Mouse (Mus musculus): Measurements from ENCODE around the gene Hnrnpl.

Hnrnpl gene

GRCm38 (mm10) chr7:28808221-28808941 is at the start of gene Hnrnpl:
Hnrnpl (plus strand) TSS chr7:28808541.
- in situ Hi-C loops (cut with MboI; ENCODE audit: low sequenced_read_pairs), result no loop called here

GRCm38 (mm10) chr7:28758623-28759022 is 49.7 kb upstream of the Hnrnpl start:
- in situ Hi-C loops (cut with MboI; ENCODE audit: low sequenced_read_pairs), result no loop called here

GRCm38 (mm10) chr7:28761907-28762306 is 46.4 kb upstream of the Hnrnpl start:
- in situ Hi-C loops (cut with MboI; ENCODE audit: low sequenced_read_pairs), result no loop called here

GRCm38 (mm10) chr7:28765211-28765610 is 43.1 kb upstream of the Hnrnpl start:
- in situ Hi-C loops (cut with MboI; ENCODE audit: low sequenced_read_pairs), result no loop called here

GRCm38 (mm10) chr7:28766173-28766879 is 42.0 kb upstream of the Hnrnpl start, which contains the start of gene Sirt2:
Sirt2 (plus strand) TSS chr7:28766735.
- in situ Hi-C loops (cut with MboI; ENCODE audit: low sequenced_read_pairs), result no loop called here

GRCm38 (mm10) chr7:28766910-28767309 is 41.4 kb upstream of the Hnrnpl start:
- in situ Hi-C loops (cut with MboI; ENCODE audit: low sequenced_read_pairs), result no loop called here

GRCm38 (mm10) chr7:28767462-28767965 is 40.8 kb upstream of the Hnrnpl start, which contains the start of gene Nfkbib:
Nfkbib (minus strand) TSS chr7:28767512.
- in situ Hi-C loops (cut with MboI; ENCODE audit: low sequenced_read_pairs), result no loop called here

- in situ Hi-C loops (cut with MboI; ENCODE audit: low sequenced_read_pairs), result no loop called here
Observed at GRCm38 (mm10) chr7:28769414-28769958, 38.9 kb upstream of the Hnrnpl start.

GRCm38 (mm10) chr7:28770309-28770708 is 38.0 kb upstream of the Hnrnpl start:
- in situ Hi-C loops (cut with MboI; ENCODE audit: low sequenced_read_pairs), result no loop called here

GRCm38 (mm10) chr7:28771867-28772266 is 36.5 kb upstream of the Hnrnpl start:
- in situ Hi-C loops (cut with MboI; ENCODE audit: low sequenced_read_pairs), result no loop called here

- in situ Hi-C loops (cut with MboI; ENCODE audit: low sequenced_read_pairs), result no loop called here
Observed at GRCm38 (mm10) chr7:28773163-28773562, 35.2 kb upstream of the Hnrnpl start.

- in situ Hi-C loops (cut with MboI; ENCODE audit: low sequenced_read_pairs), result no loop called here
Observed at GRCm38 (mm10) chr7:28774164-28774563, 34.2 kb upstream of the Hnrnpl start.

- in situ Hi-C loops (cut with MboI; ENCODE audit: low sequenced_read_pairs), result no loop called here
Observed at GRCm38 (mm10) chr7:28775129-28775528, 33.2 kb upstream of the Hnrnpl start.

GRCm38 (mm10) chr7:28778825-28779224 is 29.5 kb upstream of the Hnrnpl start:
- in situ Hi-C loops (cut with MboI; ENCODE audit: low sequenced_read_pairs), result no loop called here

GRCm38 (mm10) chr7:28780067-28780658 is 28.2 kb upstream of the Hnrnpl start:
- in situ Hi-C loops (cut with MboI; ENCODE audit: low sequenced_read_pairs), result no loop called here

- in situ Hi-C loops (cut with MboI; ENCODE audit: low sequenced_read_pairs), result no loop called here
Observed at GRCm38 (mm10) chr7:28780857-28781256, 27.5 kb upstream of the Hnrnpl start.

- in situ Hi-C loops (cut with MboI; ENCODE audit: low sequenced_read_pairs), result no loop called here
Observed at GRCm38 (mm10) chr7:28781261-28781663, 27.1 kb upstream of the Hnrnpl start.

- in situ Hi-C loops (cut with MboI; ENCODE audit: low sequenced_read_pairs), result no loop called here
Observed at GRCm38 (mm10) chr7:28785161-28785560, 23.2 kb upstream of the Hnrnpl start.

GRCm38 (mm10) chr7:28787884-28788283 is 20.5 kb upstream of the Hnrnpl start:
- in situ Hi-C loops (cut with MboI; ENCODE audit: low sequenced_read_pairs), result no loop called here

- in situ Hi-C loops (cut with MboI; ENCODE audit: low sequenced_read_pairs), result no loop called here
Observed at GRCm38 (mm10) chr7:28788307-28789195, 19.8 kb upstream of the Hnrnpl start, which contains the start of gene Rinl. Rinl (plus strand) TSS chr7:28788969.
